Mouse (Mus musculus): ENCODE measurements around the gene Neurl1a. TPM values are rescaled to one million over a fixed set of nuclear protein-coding genes. Genes with fewer than 3 reads are reported as not detected.
A peak's percentile ranks its signal among the peaks of the same experiment; 100 is the strongest.
"Not testable (repeated sequence)": the region's sequence is repeated elsewhere in the genome, so short reads cannot be mapped to it uniquely, and the experiment has no call there.

Gene Neurl1a
- 6.1 and 6.3 TPM in 2 replicates for polyA plus RNA-seq (2015; fragmentation: Nextera tagmentation; extraction: Ambion mirVana)

DNA sequence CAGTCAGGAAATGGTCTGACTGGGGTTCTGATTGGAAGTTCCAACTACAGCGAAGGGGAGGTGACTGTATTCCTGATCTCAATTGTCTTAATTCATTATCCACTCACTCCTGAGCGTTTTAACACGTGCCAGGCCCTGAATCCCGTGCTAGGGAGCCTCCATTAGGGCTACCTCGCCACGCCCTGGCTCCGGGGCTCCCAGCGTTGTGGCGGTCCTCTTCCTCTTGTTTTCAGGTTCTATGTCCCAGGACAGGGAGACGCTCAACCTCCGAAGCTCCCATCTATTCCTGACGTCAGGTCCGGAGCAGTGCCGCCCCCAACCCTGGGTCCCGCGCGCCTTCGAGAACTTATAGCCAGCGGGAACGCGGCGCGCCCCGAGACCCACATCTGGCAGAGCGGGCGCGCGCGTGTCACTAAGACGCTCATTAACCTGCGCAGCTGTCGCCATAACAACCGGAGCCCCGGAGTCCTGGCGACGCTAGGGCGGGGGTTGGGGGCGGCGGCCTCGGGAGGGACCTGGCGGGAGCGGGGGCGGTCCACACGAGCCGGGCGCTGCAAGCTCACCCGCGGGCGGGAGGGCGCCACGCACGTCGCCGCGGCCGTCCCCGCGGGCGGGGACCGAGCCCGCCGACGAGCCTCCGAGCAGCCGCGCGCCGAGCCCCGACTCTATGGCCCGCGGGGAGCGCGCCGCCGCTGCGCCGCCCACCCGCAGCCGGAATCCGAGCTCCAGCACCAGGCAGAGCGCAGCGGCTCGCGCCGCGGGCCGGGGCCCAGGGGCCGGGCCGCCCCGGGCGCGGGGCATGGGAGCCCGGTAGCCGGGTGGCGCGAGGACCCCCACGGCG lies at the start of gene Neurl1a:
TSS of gene Neurl1a (plus strand) at position 390 of the 841 bp plus-strand sequence.
- H3K4me1 ChIP-seq, result peaks cover 16% of the 10 kb centered on the region
- H3K27ac ChIP-seq, result 0 out of 2 replicates have a peak within 1 kb of the TSS, but pooled peaks have one; percentile 10
- WGBS, result under 1% methylated on average over 78 of the region's 98 CpGs
- H3K4me2 ChIP-seq, result peak within 1 kb of the TSS; percentile 100
- ATAC-seq (ENCODE audit: borderline replicate concordance, extremely low read depth, low FRiP score, low TSS enrichment), result peak; percentile 48
- no peaks in the 10 kb centered on the region for H3K36me3 ChIP-seq
- peak within 1 kb of the TSS; percentile 56 for H3K9ac ChIP-seq
- H3K27me3 ChIP-seq, result peaks cover 41% of the 10 kb centered on the region
- no peaks in the 10 kb centered on the region for H3K9me3 ChIP-seq
- peak within 1 kb of the TSS; percentile 70 for H3K4me3 ChIP-seq

DNA sequence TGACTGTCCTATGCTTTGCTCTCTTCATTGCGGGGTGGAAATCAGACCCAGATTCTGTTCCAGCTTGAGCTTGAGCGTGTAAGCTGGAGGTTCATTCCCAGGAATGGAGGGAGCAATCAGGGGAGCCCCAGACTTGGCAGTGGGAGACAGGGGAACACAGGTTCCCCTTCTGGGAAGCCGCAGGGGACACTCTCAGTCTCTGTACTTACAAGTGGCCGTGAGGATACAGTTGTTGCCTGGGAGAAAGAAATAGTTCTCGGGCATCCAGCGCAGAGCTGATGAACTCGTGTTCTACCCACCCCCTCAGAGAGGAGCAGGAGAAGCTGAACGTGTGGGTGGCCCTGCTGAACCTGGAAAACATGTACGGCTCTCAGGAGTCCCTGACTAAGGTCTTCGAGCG lies 49.8 kb upstream of the Neurl1a start:
- no peak overlapping the region for H3K9ac ChIP-seq
- ATAC-seq (ENCODE audit: borderline replicate concordance, extremely low read depth, low FRiP score, low TSS enrichment), result no peak

DNA sequence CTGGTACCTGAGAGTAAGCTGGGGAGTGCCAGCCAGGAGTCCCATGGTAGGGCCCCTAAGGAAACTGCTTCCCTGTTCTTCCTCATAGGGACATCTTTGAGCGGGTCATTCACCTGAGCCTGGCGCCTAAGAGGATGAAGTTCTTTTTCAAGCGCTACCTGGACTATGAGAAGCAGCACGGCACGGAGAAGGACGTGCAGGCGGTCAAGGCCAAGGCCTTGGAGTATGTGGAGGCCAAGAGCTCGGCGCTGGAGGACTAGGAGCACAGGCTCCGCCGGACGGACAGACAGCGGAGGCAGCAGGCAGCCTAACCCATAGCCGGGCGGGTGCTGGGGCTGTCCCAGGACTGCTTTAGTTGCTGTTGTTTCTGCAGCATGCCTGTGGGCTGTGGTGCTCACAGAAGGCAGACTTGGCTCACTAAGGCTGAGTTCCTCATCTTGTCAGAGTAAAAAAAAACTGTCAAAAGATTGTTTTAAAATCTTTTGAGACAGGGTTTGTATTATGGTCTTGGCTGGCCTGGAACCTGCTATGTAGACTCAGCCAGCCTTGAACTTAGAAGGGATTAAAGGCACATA lies 48.0 kb upstream of the Neurl1a start:
- Histone ChIP-seq H3K4me2 (no peak overlapping the region), H3K4me1 (no peaks in the 10 kb centered on the region), H3K9me3 (no peaks in the 10 kb centered on the region), H3K27ac (no peak overlapping the region), H3K36me3 (peaks cover 75% of the 10 kb centered on the region), H3K9ac (no peak overlapping the region), H3K27me3 (no peaks in the 10 kb centered on the region), H3K4me3 (no peak overlapping the region)
- no peak for ATAC-seq (ENCODE audit: borderline replicate concordance, extremely low read depth, low FRiP score, low TSS enrichment)
- WGBS, result 90% methylated on average over 15 of the region's 15 CpGs

More for the DNA sequence above, 49.8 kb upstream of the Neurl1a start:
- Histone ChIP-seq H3K4me2 (no peak overlapping the region), H3K4me1 (no peaks in the 10 kb centered on the region), H3K9me3 (no peaks in the 10 kb centered on the region), H3K27me3 (no peaks in the 10 kb centered on the region), H3K27ac (no peak overlapping the region), H3K4me3 (no peak overlapping the region), H3K36me3 (peaks cover 90% of the 10 kb centered on the region)
- 86% methylated on average over 11 of the region's 11 CpGs for WGBS

DNA sequence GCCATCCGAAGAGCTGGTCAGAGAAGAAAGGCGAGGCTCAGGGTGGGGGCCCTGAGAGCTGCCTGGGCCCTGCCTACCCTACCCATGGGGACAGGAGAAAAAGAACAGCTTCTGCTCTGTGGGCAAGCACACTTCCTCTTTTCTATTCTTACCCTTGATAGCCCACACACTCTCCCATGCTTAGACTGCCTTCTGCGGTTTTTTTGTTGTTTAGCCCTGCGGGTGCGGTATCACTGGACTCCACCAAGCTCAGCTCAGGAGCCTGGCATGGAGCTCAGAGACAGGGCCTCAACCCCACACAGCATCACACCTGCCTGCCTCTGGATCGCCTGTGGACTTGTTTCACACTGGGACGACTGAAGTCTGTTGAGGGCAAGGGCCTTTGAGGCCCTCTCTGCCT lies 45.5 kb upstream of the Neurl1a start:
- H3K9ac ChIP-seq, result no peak overlapping the region
- no peaks in the 10 kb centered on the region for H3K27me3 ChIP-seq
- H3K4me2 ChIP-seq, result no peak overlapping the region
- H3K36me3 ChIP-seq, result peaks cover 52% of the 10 kb centered on the region
- H3K4me3 ChIP-seq, result no peak overlapping the region
- WGBS, result 85% methylated on average over 7 of the region's 7 CpGs
- no peak overlapping the region for H3K27ac ChIP-seq
- H3K4me1 ChIP-seq, result peaks cover 14% of the 10 kb centered on the region
- H3K9me3 ChIP-seq, result no peaks in the 10 kb centered on the region
- no peak for ATAC-seq (ENCODE audit: borderline replicate concordance, extremely low read depth, low FRiP score, low TSS enrichment)

DNA sequence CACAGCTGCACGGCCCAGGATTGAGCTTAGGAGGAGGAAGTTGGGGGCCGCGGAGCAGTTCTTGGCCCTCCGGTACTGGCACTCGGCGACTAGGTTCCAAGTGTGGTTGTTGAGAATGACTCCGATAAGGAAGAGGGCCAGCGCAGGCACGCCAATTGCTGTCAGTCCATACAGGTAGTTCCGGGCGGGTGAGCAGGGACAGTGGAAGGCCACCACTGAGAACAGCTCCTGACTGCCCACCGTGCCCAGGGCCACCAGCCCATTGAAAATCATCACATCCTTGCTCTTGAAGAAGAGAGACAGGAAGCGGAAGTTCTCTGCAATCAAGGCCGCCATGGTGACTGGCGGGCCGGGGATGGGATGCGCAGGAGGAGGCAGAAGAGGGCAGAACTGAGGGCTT lies 43.1 kb upstream of the Neurl1a start:
- Histone ChIP-seq H3K9ac (no peak overlapping the region), H3K36me3 (peaks cover 28% of the 10 kb centered on the region), H3K27me3 (no peaks in the 10 kb centered on the region; the same call in 1 of the 2 replicates), H3K4me1 (peaks cover 21% of the 10 kb centered on the region), H3K4me2 (no peak overlapping the region), H3K4me3 (no peak overlapping the region), H3K9me3 (no peaks in the 10 kb centered on the region), H3K27ac (no peak overlapping the region)
- ATAC-seq (ENCODE audit: borderline replicate concordance, extremely low read depth, low FRiP score, low TSS enrichment), result no peak
- WGBS, result 86% methylated on average over 17 of the region's 17 CpGs

DNA sequence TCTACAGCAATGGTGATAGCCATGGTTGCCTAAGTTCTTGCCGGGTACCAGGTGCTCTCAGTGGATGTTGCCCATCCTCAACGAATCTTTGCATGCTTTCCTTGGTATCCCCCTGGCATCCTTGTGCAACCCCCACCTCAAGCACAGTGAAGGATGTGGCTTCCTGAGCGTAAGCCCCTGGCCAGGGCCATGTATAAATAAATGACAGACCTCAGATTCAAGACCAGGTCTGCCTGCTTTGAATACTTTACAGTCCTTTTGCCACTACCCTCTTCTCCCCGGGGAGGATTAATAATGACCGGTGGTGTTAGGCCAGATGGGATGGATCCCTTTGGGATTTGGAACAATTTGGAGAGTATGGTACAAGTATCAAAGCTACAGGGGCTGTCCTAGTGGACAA lies 42.5 kb upstream of the Neurl1a start:
- Histone ChIP-seq H3K4me2 (no peak overlapping the region), H3K9me3 (no peaks in the 10 kb centered on the region), H3K9ac (no peak overlapping the region), H3K4me3 (no peak overlapping the region), H3K27me3 (no peaks in the 10 kb centered on the region; the same call in 1 of the 2 replicates), H3K4me1 (peaks cover 21% of the 10 kb centered on the region), H3K27ac (no peak overlapping the region), H3K36me3 (peaks cover 22% of the 10 kb centered on the region)
- 85% methylated on average over 5 of the region's 5 CpGs for WGBS
- no peak for ATAC-seq (ENCODE audit: borderline replicate concordance, extremely low read depth, low FRiP score, low TSS enrichment)

DNA sequence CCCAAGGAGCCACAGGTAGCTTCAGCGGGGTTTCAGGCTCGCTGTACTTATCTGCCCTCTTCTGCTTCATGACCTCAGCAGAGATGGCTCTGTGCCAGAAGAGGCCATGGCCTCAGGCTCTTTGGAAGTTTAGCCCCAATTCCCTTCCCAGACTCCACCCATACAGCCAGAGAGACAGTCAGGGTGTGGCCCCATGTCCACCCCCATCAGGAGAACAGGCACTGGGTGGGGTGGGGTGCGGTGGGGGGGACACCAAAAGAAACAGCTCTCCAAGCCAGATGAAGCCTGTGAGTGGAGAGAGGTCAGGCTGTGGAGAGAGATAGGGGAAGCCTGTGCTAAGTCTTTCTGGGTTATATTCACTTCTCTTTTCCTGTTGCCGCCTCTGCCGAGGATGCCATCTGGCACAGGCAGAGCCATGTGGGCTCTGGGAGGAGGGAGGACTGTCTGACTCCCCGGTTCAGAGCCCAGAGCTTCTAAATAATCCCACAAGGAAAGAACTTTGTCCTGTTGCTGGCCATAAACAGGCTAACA lies 41.5 kb upstream of the Neurl1a start:
- WGBS, result 15% methylated on average over 6 of the region's 6 CpGs
- Histone ChIP-seq H3K4me1 (peaks cover 21% of the 10 kb centered on the region), H3K27me3 (no peaks in the 10 kb centered on the region; the same call in 1 of the 2 replicates), H3K36me3 (peaks cover 12% of the 10 kb centered on the region; the same call in 1 of the 2 replicates), H3K4me3 (peak overlapping the region; percentile 54), H3K27ac (peak overlapping the region; percentile 93), H3K4me2 (peak overlapping the region; percentile 63), H3K9me3 (no peaks in the 10 kb centered on the region), H3K9ac (peak overlapping the region; percentile 67)
- ATAC-seq (ENCODE audit: borderline replicate concordance, extremely low read depth, low FRiP score, low TSS enrichment), result peak; percentile 16; the same call in 1 of the 2 replicates

DNA sequence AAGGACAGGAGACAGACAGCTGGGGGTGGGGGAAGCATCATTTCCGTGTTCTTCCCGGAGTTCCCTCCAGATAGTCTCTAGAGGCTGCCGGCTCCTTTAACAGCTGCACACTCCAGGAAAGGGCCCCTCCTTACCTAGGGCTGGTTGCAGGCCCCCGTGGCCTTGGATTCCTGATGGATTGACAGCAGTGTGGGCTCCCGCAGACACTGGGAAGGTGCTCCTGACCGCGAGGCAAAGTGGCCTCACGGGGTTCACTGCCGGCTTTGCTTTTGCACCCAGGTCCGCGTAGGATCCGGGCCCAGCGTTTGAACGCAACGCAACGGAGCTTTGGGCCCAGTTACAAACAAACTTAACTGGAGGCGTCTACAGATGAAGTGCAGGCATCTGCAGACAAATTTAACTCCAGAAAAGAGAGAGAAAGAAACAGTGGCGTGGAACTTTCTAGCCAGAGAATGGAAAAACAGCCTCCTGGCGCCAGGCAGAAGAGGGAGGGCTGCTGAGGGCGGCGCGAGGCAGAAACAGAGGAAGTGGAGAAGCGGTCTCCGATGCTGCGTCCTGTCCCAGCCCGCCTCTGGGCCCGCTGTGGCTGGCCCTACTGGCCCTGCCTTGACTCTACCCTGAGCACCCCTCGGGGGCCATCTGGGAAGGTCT lies 40.7 kb upstream of the Neurl1a start, which contains the start of gene Calhm2:
TSS of gene Calhm2 (minus strand) at position 524 of the 651 bp plus-strand sequence.
- ATAC-seq (ENCODE audit: borderline replicate concordance, extremely low read depth, low FRiP score, low TSS enrichment), result peak; percentile 85
- Histone ChIP-seq H3K27me3 (no peaks in the 10 kb centered on the region; the same call in 1 of the 2 replicates), H3K36me3 (peaks cover 5% of the 10 kb centered on the region; the same call in 1 of the 2 replicates), H3K9ac (peak within 1 kb of the TSS; percentile 67), H3K9me3 (no peaks in the 10 kb centered on the region), H3K4me3 (peak within 1 kb of the TSS; percentile 54), H3K4me2 (peak within 1 kb of the TSS; percentile 63), H3K4me1 (peaks cover 21% of the 10 kb centered on the region), H3K27ac (peak within 1 kb of the TSS; percentile 93)
- WGBS, result 1% methylated on average over 28 of the region's 28 CpGs

DNA sequence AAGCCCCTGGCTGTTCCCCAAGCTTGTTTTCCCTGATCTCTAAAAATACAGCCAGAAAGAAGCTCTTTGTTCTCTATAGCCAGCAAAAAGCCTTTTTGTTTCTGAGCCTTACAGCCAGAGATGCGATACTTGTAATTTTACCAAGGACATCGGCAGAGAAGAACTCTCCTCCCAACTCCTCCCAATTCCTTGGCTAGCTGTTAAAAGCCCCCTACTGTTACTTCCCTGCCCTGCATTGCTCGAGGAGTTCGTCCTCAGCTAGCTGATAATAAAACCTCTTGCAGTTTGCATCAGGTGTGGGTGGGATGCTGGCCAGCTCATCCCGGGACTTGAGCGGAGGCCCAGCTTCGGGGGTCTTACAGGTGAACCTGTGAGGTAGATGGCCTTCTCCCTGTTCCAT lies 39.0 kb upstream of the Neurl1a start:
- peaks cover 21% of the 10 kb centered on the region for H3K4me1 ChIP-seq
- not testable (repeated sequence) for H3K4me2 ChIP-seq; ATAC-seq (ENCODE audit: borderline replicate concordance, extremely low read depth, low FRiP score, low TSS enrichment); H3K27ac ChIP-seq; H3K27me3 ChIP-seq; H3K36me3 ChIP-seq; H3K9me3 ChIP-seq; H3K9ac ChIP-seq; H3K4me3 ChIP-seq
- WGBS, result 32% methylated on average over 7 of the region's 7 CpGs

DNA sequence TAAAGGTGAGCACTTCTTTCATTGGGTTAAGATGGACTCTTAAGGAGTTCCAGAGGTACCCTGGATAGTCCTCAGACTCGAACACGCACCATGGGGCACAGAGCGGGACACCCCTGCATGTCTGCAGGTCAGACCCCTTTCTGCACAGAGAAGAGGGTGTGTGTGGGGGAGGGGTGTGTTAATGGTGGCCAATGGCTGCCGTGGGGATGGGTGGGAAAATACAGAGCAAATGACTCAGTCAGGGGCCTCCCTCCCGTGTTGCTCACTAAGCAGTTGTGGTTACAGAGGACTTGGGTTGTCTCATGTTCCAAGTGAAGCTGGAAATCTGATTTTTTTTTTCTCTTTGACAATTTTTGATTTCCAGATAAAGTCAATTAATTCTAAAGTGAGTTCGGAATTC lies 36.2 kb upstream of the Neurl1a start:
- no peak for ATAC-seq (ENCODE audit: borderline replicate concordance, extremely low read depth, low FRiP score, low TSS enrichment)
- WGBS, result 76% methylated on average over 6 of the region's 6 CpGs

DNA sequence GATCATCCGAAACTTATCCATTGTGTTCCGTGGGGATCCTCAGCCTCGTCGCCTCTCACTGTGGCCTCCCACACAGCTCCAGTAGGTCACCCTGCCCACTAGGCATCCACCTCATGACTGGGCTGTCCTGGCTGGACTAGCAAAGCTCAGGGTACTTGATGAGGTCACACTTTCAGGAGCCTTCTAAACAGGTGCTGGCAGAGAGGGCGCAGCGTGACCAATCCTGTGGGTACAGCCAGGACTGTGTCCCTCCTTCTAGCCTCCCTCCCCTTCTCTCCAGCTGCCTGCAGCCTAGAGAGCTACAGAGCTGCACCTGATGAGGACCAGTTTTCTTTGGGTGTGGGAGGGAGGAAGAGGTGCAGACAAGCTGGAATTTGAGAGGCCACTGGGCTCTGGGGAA lies 34.5 kb upstream of the Neurl1a start, which contains the start of gene Calhm1:
TSS of gene Calhm1 (minus strand) at position 101 of the 400 bp plus-strand sequence.
- ATAC-seq (ENCODE audit: borderline replicate concordance, extremely low read depth, low FRiP score, low TSS enrichment), result no peak
- no peak within 1 kb of the TSS for H3K9ac ChIP-seq
- no peak within 1 kb of the TSS for H3K4me3 ChIP-seq
- H3K36me3 ChIP-seq, result no peaks in the 10 kb centered on the region
- H3K4me2 ChIP-seq, result no peak within 1 kb of the TSS
- no peaks in the 10 kb centered on the region for H3K9me3 ChIP-seq
- H3K27me3 ChIP-seq, result no peaks in the 10 kb centered on the region; the same call in 1 of the 2 replicates
- H3K4me1 ChIP-seq, result no peaks in the 10 kb centered on the region
- WGBS, result 90% methylated on average over 6 of the region's 6 CpGs
- H3K27ac ChIP-seq, result no peak within 1 kb of the TSS

More for the DNA sequence above, 36.2 kb upstream of the Neurl1a start:
- no peak overlapping the region for H3K4me2 ChIP-seq
- no peak overlapping the region for H3K27ac ChIP-seq
- H3K4me1 ChIP-seq, result peaks cover 11% of the 10 kb centered on the region
- no peak overlapping the region for H3K4me3 ChIP-seq
- no peaks in the 10 kb centered on the region for H3K36me3 ChIP-seq
- H3K9ac ChIP-seq, result no peak overlapping the region
- H3K27me3 ChIP-seq, result no peaks in the 10 kb centered on the region; the same call in 1 of the 2 replicates
- H3K9me3 ChIP-seq, result no peaks in the 10 kb centered on the region

Measured in lung, embryonic 15.5 days (tissue).